Mouse (Mus musculus) small intestine, adult 2 months (tissue): ENCODE data around the gene Noxo1. TPM values are rescaled to one million over a fixed set of nuclear protein-coding genes. Genes with fewer than 3 reads are reported as not detected.
A peak's percentile ranks its signal among the peaks of the same experiment; 100 is the strongest.
"Not testable (repeated sequence)": the region's sequence is repeated elsewhere in the genome, so short reads cannot be mapped to it uniquely, and the experiment has no call there.

Experiments
- H3K27ac ChIP-seq: fragments of 200-500 bp; 2 replicates; pipeline ENCODE4 v1.5.1; 2012; ENCODE audit warnings: low read depth, low read length, control low read depth, inconsistent platforms; ENCODE audit not compliant: insufficient read depth
- H3K27me3 ChIP-seq: fragments of 200-500 bp; 2 replicates; pipeline ENCODE4 v1.6.1; 2012; ENCODE audit warnings: mild to moderate bottlenecking, moderate library complexity, low read length, inconsistent platforms; ENCODE audit not compliant: control insufficient read depth, insufficient read depth
- H3K36me3 ChIP-seq: fragments of 200-500 bp; 2 replicates; pipeline ENCODE4 v1.6.1; 2012; ENCODE audit warnings: mild to moderate bottlenecking, low read length, control low read depth, inconsistent platforms; ENCODE audit not compliant: control insufficient read depth, insufficient read depth
- H3K4me1 ChIP-seq: fragments of 200-500 bp; 2 replicates; pipeline ENCODE4 v1.6.1; 2012; ENCODE audit warnings: low read length, inconsistent platforms, mixed read lengths; ENCODE audit not compliant: control insufficient read depth, insufficient read depth, insufficient read length
- H3K4me3 ChIP-seq: fragments of 200-500 bp; 2 replicates; pipeline ENCODE4 v1.5.1; 2012; ENCODE audit warnings: low read depth, mild to moderate bottlenecking, control low read depth, inconsistent platforms, low read length, moderate library complexity
- CTCF ChIP-seq: fragments of 200-500 bp; IDR thresholded peaks from 2 replicates; pipeline ENCODE4 v1.5.1; 2012; ENCODE audit warnings: low read depth, mild to moderate bottlenecking, control low read depth, inconsistent platforms, low read length, moderate library complexity, mixed read lengths; ENCODE audit not compliant: insufficient replicate concordance, insufficient read length; ENCODE audit errors: extremely low read depth
- POLR2A ChIP-seq: fragments of 200-500 bp; IDR thresholded peaks from 2 replicates; pipeline ENCODE4 v1.6.1; 2012; ENCODE audit warnings: low read depth, mild to moderate bottlenecking, control low read depth, inconsistent platforms, low read length, moderate library complexity
- WGBS: fragments of 180-500 bp; shearing (Covaris S2); methylation state at CpG from one replicate; pipeline ENCODE4 v1.1.7; 2018; 5-methylcytosine and 5-hydroxymethylcytosine counted together
- polyA plus RNA-seq: library from polyadenylated mRNA; depleted of rRNA; stranded (reverse); fragments of >200 nt; gene quantifications from 2 replicates; pipeline ENCODE4 v1.2.3, GENCODE M21; 2012

Gene Noxo1
- polyA plus RNA-seq, 1 experiment: 115 TPM

GRCm38 (mm10) chr17:24708646-24709045 lies 12.6 kb downstream of the Noxo1 start:
- 21% methylated on average over 2 of the region's 2 CpGs for WGBS
- H3K27me3 ChIP-seq: no peaks in the 10 kb centered on the region
- no peak overlapping the region for H3K4me3 ChIP-seq

GRCm38 (mm10) chr17:24715556-24715955 lies 19.5 kb downstream of the Noxo1 start:
- Histone ChIP-seq H3K27ac (no peak overlapping the region), H3K36me3 (no peaks in the 10 kb centered on the region), H3K27me3 (no peaks in the 10 kb centered on the region), H3K4me3 (no peak overlapping the region), H3K4me1 (no peaks in the 10 kb centered on the region; the same call in 1 of the 2 replicates)
- no peak for TF ChIP-seq POLR2A
- TF ChIP-seq CTCF: no peak
- 85% methylated on average over 6 of the region's 6 CpGs for WGBS

More at GRCm38 (mm10) chr17:24708646-24709045, 12.6 kb downstream of the Noxo1 start:
- Histone ChIP-seq H3K4me1 (no peaks in the 10 kb centered on the region; the same call in 1 of the 2 replicates), H3K36me3 (0 out of 2 replicates have a peak, but pooled peaks cover 7% of the 10 kb centered on the region), H3K27ac (no peak overlapping the region)
- TF ChIP-seq POLR2A (no peak), CTCF (no peak)

GRCm38 (mm10) chr17:24716166-24716682 lies 20.2 kb downstream of the Noxo1 start:
- TF ChIP-seq CTCF (no peak), POLR2A (no peak)
- WGBS: 96% methylated on average over 15 of the region's 15 CpGs
- H3K36me3 ChIP-seq: peaks cover 3% of the 10 kb centered on the region; the same call in 1 of the 2 replicates
- no peaks in the 10 kb centered on the region; the same call in 1 of the 2 replicates for H3K4me1 ChIP-seq
- no peak overlapping the region for H3K4me3 ChIP-seq
- H3K27ac ChIP-seq: no peak overlapping the region
- no peaks in the 10 kb centered on the region for H3K27me3 ChIP-seq

GRCm38 (mm10) chr17:24717943-24718342 lies 21.9 kb downstream of the Noxo1 start, which contains the start of the genes Rnf151 and Rps2:
Gene Rnf151, minus strand, starts transcription at chr17:24718063.
Gene Rps2, plus strand, starts transcription at chr17:24718116.
- 80% methylated on average over 4 of the region's 4 CpGs for WGBS
- no peak within 1 kb of the TSS for H3K4me3 ChIP-seq
- no peak within 1 kb of the TSS for H3K27ac ChIP-seq
- TF ChIP-seq CTCF (no peak), POLR2A (no peak)
- peaks cover 15% of the 10 kb centered on the region for H3K36me3 ChIP-seq
- peaks cover 2% of the 10 kb centered on the region for H3K4me1 ChIP-seq
- H3K27me3 ChIP-seq: no peaks in the 10 kb centered on the region

GRCm38 (mm10) chr17:24718938-24719337 lies 22.9 kb downstream of the Noxo1 start:
- not testable (repeated sequence) for H3K27ac ChIP-seq, H3K27me3 ChIP-seq, H3K4me1 ChIP-seq
- peaks cover 15% of the 10 kb centered on the region for H3K36me3 ChIP-seq
- WGBS: 44% methylated on average over 5 of the region's 5 CpGs
- peak overlapping the region; percentile 79 for H3K4me3 ChIP-seq

GRCm38 (mm10) chr17:24719494-24720222 lies 23.6 kb downstream of the Noxo1 start:
- Histone ChIP-seq H3K27ac (peak overlapping the region; percentile 50), H3K4me3 (peak overlapping the region; percentile 79)
- WGBS: under 1% methylated on average over 61 of the region's 61 CpGs

GRCm38 (mm10) chr17:24720616-24721015 lies 24.6 kb downstream of the Noxo1 start:
- H3K4me1 ChIP-seq, H3K27me3 ChIP-seq: not testable (repeated sequence)
- peak overlapping the region; percentile 39 for H3K27ac ChIP-seq
- H3K4me3 ChIP-seq: peak overlapping the region; percentile 68
- 1% methylated on average over 11 of the region's 11 CpGs for WGBS
- H3K36me3 ChIP-seq: peaks cover 15% of the 10 kb centered on the region

More at GRCm38 (mm10) chr17:24719494-24720222, 23.6 kb downstream of the Noxo1 start:
- peaks cover 15% of the 10 kb centered on the region for H3K36me3 ChIP-seq
- no peaks in the 10 kb centered on the region for H3K27me3 ChIP-seq
- H3K4me1 ChIP-seq: peaks cover 2% of the 10 kb centered on the region
- TF ChIP-seq CTCF (no peak), POLR2A (peak; percentile 91)

- H3K4me1 ChIP-seq, H3K27me3 ChIP-seq, H3K27ac ChIP-seq: not testable (repeated sequence)
- WGBS: 20% methylated on average over 7 of the region's 7 CpGs
- peak overlapping the region; percentile 46 for H3K4me3 ChIP-seq
- H3K36me3 ChIP-seq: peaks cover 15% of the 10 kb centered on the region
Observed at GRCm38 (mm10) chr17:24721383-24721955, 25.4 kb downstream of the Noxo1 start.
